Mouse (Mus musculus): ENCODE data around the gene Msi2.

GRCm38 (mm10) chr11:88589641-88590040 lies 128.7 kb downstream of the Msi2 start:
- TF ChIP-seq CTCF (IDR thresholded peaks at IDR 0.05; ENCODE audit: low read depth, low read length): no peak
- no peak for TF ChIP-seq GATA1 (IDR thresholded peaks at IDR 0.05; ENCODE audit: borderline replicate concordance, low read length)
- TF ChIP-seq TAL1 (conservative IDR thresholded peaks at IDR 0.05; ENCODE audit: low read depth, low read length): no peak
- TF ChIP-seq GATA2 (IDR thresholded peaks at IDR 0.05; ENCODE audit: borderline replicate concordance, low read depth, low read length): no peak
- TF ChIP-seq POLR2AphosphoS5 (IDR thresholded peaks at IDR 0.05; ENCODE audit: insufficient replicate concordance, low read depth, low read length): no peak
